Mouse (Mus musculus): ENCODE results near the gene Gm21987.
"Not testable (repeated sequence)": the region's sequence is repeated elsewhere in the genome, so short reads cannot be mapped to it uniquely, and the experiment has no call there.

The Gm21987 gene

GRCm38 (mm10) chr16:38346529-38347325 is at the start of gene Gm21987, which contains the start of gene Cox17:
Gene Gm21987, plus strand, starts transcription at chr16:38347040.
Gene Cox17, plus strand, starts transcription at chr16:38346991.
- peak; percentile 90 to 94 for DNase-seq (ENCODE audit: low spot score in 2 of 2)

- DNase-seq (ENCODE audit: low spot score in 2 of 2) = no peak
Measured at GRCm38 (mm10) chr16:38298410-38298809, 48.4 kb upstream of the Gm21987 start.

- DNase-seq (ENCODE audit: low spot score in 2 of 2) = no peak
Measured at GRCm38 (mm10) chr16:38302367-38302766, 44.5 kb upstream of the Gm21987 start.

- no peak for DNase-seq (ENCODE audit: low spot score in 2 of 2)
Measured at GRCm38 (mm10) chr16:38304460-38305194, 42.2 kb upstream of the Gm21987 start.

- DNase-seq (ENCODE audit: low spot score in 2 of 2) = no peak
Measured at GRCm38 (mm10) chr16:38306571-38307220, 40.1 kb upstream of the Gm21987 start.

GRCm38 (mm10) chr16:38307221-38307605 is 39.6 kb upstream of the Gm21987 start:
- no peak for DNase-seq (ENCODE audit: low spot score in 2 of 2)

GRCm38 (mm10) chr16:38307651-38308050 is 39.2 kb upstream of the Gm21987 start:
- DNase-seq (ENCODE audit: low spot score in 2 of 2) = no peak

GRCm38 (mm10) chr16:38308195-38308594 is 38.6 kb upstream of the Gm21987 start:
- no peak for DNase-seq (ENCODE audit: low spot score in 2 of 2)

- no peak for DNase-seq (ENCODE audit: low spot score in 2 of 2)
Measured at GRCm38 (mm10) chr16:38318492-38318891, 28.3 kb upstream of the Gm21987 start.

- no peak for DNase-seq (ENCODE audit: low spot score in 2 of 2)
Measured at GRCm38 (mm10) chr16:38319087-38319486, 27.8 kb upstream of the Gm21987 start.

GRCm38 (mm10) chr16:38321452-38321935 is 25.3 kb upstream of the Gm21987 start:
- DNase-seq (ENCODE audit: low spot score in 2 of 2) = peak; percentile 18 to 49

GRCm38 (mm10) chr16:38324311-38324710 is 22.5 kb upstream of the Gm21987 start:
- no peak for DNase-seq (ENCODE audit: low spot score in 2 of 2)

- DNase-seq (ENCODE audit: low spot score in 2 of 2) = no peak
Measured at GRCm38 (mm10) chr16:38326778-38327397, 20.0 kb upstream of the Gm21987 start.

GRCm38 (mm10) chr16:38329340-38329739 is 17.5 kb upstream of the Gm21987 start:
- no peak for DNase-seq (ENCODE audit: low spot score in 2 of 2)

GRCm38 (mm10) chr16:38334431-38334830 is 12.4 kb upstream of the Gm21987 start:
- no peak for DNase-seq (ENCODE audit: low spot score in 2 of 2)

GRCm38 (mm10) chr16:38338077-38338476 is 8.8 kb upstream of the Gm21987 start:
- not testable (repeated sequence) for DNase-seq (ENCODE audit: low spot score in 2 of 2)

- peak; percentile 53 to 57 for DNase-seq (ENCODE audit: low spot score in 2 of 2)
Measured at GRCm38 (mm10) chr16:38341396-38342324, 5.2 kb upstream of the Gm21987 start, which contains the start of gene Maats1. Gene Maats1, minus strand, starts transcription at chr16:38342143.

GRCm38 (mm10) chr16:38344941-38345725 is 1.7 kb upstream of the Gm21987 start:
- DNase-seq (ENCODE audit: low spot score in 2 of 2) = no peak

GRCm38 (mm10) chr16:38347588-38347987 is 748 bp downstream of the Gm21987 start:
- no peak for DNase-seq (ENCODE audit: low spot score in 2 of 2)
